Mouse (Mus musculus) neural tube, embryonic 15.5 days (tissue): ENCODE measurements around the gene 1110032A03Rik. TPM values are rescaled to one million over a fixed set of nuclear protein-coding genes. Genes with fewer than 3 reads are reported as not detected.

ENCODE experiments used
- ATAC-seq: fragments of 200-750 bp; cut with Nextera tagmentation; 2 replicates; pipeline ENCODE4 v1.8.0; 2017; ENCODE audit warnings: mild to moderate bottlenecking, moderate TSS enrichment, moderate library complexity; ENCODE audit not compliant: low FRiP score
- H3K27ac ChIP-seq: fragments of 300-500 bp; sonication (generic); replicated peaks from 2 replicates; pipeline ENCODE4 v1.5.1; 2015; ENCODE audit warnings: mild to moderate bottlenecking, inconsistent platforms
- H3K27me3 ChIP-seq: fragments of 300-500 bp; sonication (generic); replicated peaks from 2 replicates; pipeline ENCODE4 v1.6.1; 2015; ENCODE audit warnings: inconsistent platforms
- H3K36me3 ChIP-seq: fragments of 300-500 bp; sonication (generic); 2 replicates; pipeline ENCODE4 v1.6.1; 2015; ENCODE audit warnings: inconsistent platforms
- H3K4me1 ChIP-seq: fragments of 300-500 bp; sonication (generic); 2 replicates; pipeline ENCODE4 v1.6.1; 2015; ENCODE audit warnings: inconsistent platforms
- H3K4me2 ChIP-seq: fragments of 300-500 bp; sonication (generic); 2 replicates; pipeline ENCODE4 v1.6.1; 2015; ENCODE audit warnings: inconsistent platforms, mild to moderate bottlenecking, moderate library complexity
- H3K4me3 ChIP-seq: fragments of 300-500 bp; sonication (generic); replicated peaks from 2 replicates; pipeline ENCODE4 v1.5.1; 2015; ENCODE audit warnings: mild to moderate bottlenecking, inconsistent platforms
- H3K9ac ChIP-seq: fragments of 300-500 bp; sonication (generic); replicated peaks from 2 replicates; pipeline ENCODE4 v1.6.1; 2015; ENCODE audit warnings: mild to moderate bottlenecking, inconsistent platforms
- H3K9me3 ChIP-seq: fragments of 300-500 bp; sonication (generic); replicated peaks from 2 replicates; pipeline ENCODE4 v1.6.1; 2016; ENCODE audit warnings: inconsistent platforms
- WGBS: fragments of 180-500 bp; shearing (Covaris S2); methylation state at CpG from one replicate; pipeline ENCODE4 v1.1.7; 2015; ENCODE audit warnings: mixed read lengths; 5-methylcytosine and 5-hydroxymethylcytosine counted together
- polyA plus RNA-seq: library from polyadenylated mRNA; unstranded; fragments of >200 nt; fragmentation: Nextera tagmentation; extraction: Ambion mirVana; gene quantifications from 2 replicates; pipeline ENCODE4 v1.2.1, GENCODE M21; 2015

Gene 1110032A03Rik
- polyA plus RNA-seq, 1 experiment from 2014 or later, result 58.4 TPM

DNA sequence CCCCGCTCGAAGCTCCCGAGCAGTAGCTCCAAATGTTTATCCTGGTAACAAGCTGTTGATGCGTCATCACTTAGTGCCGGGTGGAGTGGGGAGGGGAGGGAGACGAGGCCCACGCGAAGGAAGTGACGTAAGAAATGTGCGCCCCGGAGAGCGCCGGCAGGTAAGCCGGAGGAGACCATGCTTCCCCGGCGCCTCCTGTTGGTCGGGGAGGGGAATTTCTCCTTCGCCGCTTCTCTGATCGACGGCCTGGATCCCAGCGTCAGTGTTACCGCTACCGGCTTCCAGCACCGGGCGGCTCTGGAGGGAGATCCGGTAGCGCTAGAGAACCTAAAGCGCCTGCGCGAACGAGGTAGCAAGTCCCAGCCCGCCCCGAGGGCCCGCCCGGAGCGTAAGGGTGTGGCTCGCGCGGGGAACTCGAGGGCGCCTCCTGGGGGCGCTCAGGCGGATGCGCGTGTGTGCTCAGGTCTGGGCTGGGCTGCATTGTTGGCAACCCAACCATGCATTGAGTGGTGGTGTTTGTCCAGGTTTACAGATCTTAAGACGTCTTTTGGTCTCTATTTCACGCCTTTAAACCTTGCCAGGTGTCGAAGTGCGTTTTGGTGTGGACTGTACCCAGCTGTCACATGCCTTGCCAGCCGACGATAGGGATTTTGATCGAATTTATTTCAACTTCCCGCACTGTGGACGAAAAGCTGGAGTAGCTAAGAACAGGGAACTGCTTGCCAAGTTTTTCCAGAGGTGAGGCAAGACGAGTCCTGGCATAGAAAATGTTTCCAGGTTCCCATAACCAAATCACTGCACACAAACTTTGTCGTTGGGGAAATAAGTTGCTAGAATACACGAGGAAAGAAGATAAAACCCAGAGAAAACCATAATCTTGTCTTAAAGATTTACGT is 7.0 kb downstream of the 1110032A03Rik start, which contains the start of gene Fdxacb1:
Gene Fdxacb1, plus strand, starts transcription at position 130 of the 896 bp plus-strand sequence.
- Histone ChIP-seq H3K27me3 (no peaks in the 10 kb centered on the region), H3K27ac (peak within 1 kb of the TSS; percentile 95), H3K9me3 (no peaks in the 10 kb centered on the region), H3K4me3 (peak within 1 kb of the TSS; percentile 65), H3K4me2 (peak within 1 kb of the TSS; percentile 87), H3K9ac (peak within 1 kb of the TSS; percentile 64), H3K36me3 (peaks cover 12% of the 10 kb centered on the region), H3K4me1 (peaks cover 17% of the 10 kb centered on the region)
- peak; percentile 94 for ATAC-seq
- WGBS, result 5% methylated on average over 59 of the region's 59 CpGs

- H3K4me3 ChIP-seq, result peak overlapping the region; percentile 65
- peak overlapping the region; percentile 87 for H3K4me2 ChIP-seq
- 7% methylated on average over 17 of the region's 17 CpGs for WGBS
- H3K27ac ChIP-seq, result peak overlapping the region; percentile 95
- no peaks in the 10 kb centered on the region for H3K9me3 ChIP-seq
- H3K4me1 ChIP-seq, result peaks cover 17% of the 10 kb centered on the region
- ATAC-seq, result peak; percentile 70
- H3K36me3 ChIP-seq, result peaks cover 15% of the 10 kb centered on the region
- H3K9ac ChIP-seq, result peak overlapping the region; percentile 64
- H3K27me3 ChIP-seq, result no peaks in the 10 kb centered on the region
Measured at GRCm38 (mm10) chr9:50767531-50768106, 7.7 kb downstream of the 1110032A03Rik start.

DNA sequence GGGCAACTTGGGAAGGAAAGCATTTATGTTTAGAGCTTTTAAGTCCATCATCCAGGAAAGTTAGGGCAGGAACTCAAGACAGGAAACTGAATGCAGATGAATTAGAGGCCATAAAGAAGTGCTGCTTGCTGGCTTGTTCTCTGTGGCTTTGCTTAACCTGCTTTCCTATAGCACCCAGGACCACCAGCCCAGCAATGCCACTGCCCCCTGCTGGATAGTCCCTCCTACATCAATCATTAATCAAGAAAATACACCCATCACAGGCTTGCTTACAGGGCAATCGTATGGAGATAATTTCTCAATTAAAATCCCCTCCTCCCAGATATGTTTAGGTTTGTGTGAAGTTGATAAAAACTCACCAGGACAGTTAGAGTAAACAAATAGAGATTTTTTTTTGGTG is 12.0 kb downstream of the 1110032A03Rik start:
- 64% methylated on average over 1 of the region's 1 CpGs for WGBS
- no peak overlapping the region for H3K27ac ChIP-seq

DNA sequence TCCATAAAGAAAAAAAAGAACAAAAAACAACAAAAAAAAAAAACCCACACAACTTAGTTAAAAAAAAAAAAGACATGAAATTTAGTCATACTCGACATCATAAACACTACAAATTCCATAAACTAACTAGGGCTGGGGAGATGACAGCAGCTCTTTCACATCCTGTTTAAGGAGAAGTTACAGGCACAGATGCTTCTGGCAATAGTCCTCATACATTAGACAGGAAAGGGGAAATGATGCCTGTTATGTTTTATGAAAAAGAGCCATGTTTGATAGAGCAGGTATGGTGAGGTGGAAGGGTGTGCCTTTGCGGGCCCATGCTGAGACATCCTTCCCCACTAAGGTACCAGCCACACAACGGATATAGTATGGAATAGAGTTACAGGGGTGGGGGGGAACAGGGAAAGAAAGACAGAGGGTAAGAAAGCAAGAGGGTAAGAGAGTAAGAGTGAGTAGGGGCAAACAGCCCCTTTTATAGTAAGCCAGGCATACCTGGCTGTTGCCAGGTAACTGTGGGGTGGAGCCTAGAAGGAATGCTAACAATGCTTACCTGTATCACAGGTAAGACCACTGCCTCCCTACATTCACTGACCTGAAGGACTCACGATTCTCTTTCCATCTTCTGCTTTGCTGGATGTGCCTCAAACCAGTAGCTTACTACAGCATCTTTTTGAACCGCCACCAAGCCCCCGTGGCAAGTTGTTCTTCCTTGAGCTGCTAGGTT is 13.6 kb downstream of the 1110032A03Rik start:
- Histone ChIP-seq H3K36me3 (peaks cover 3% of the 10 kb centered on the region; the same call in 1 of the 2 replicates), H3K9me3 (no peaks in the 10 kb centered on the region), H3K4me3 (no peak overlapping the region), H3K9ac (no peak overlapping the region), H3K27ac (no peak overlapping the region), H3K27me3 (no peaks in the 10 kb centered on the region), H3K4me2 (no peak overlapping the region), H3K4me1 (no peaks in the 10 kb centered on the region)
- no peak for ATAC-seq
- 67% methylated on average over 6 of the region's 6 CpGs for WGBS

More for the DNA sequence above, 12.0 kb downstream of the 1110032A03Rik start:
- Histone ChIP-seq H3K4me1 (peaks cover 6% of the 10 kb centered on the region), H3K9ac (no peak overlapping the region), H3K4me3 (no peak overlapping the region), H3K27me3 (no peaks in the 10 kb centered on the region), H3K36me3 (peaks cover 3% of the 10 kb centered on the region; the same call in 1 of the 2 replicates), H3K4me2 (no peak overlapping the region), H3K9me3 (no peaks in the 10 kb centered on the region)
- ATAC-seq, result no peak

GRCm38 (mm10) chr9:50756711-50757110 is 18.6 kb downstream of the 1110032A03Rik start:
- no peak for ATAC-seq
- Histone ChIP-seq H3K9me3 (no peaks in the 10 kb centered on the region), H3K9ac (no peak overlapping the region), H3K27me3 (no peaks in the 10 kb centered on the region), H3K27ac (no peak overlapping the region), H3K4me2 (no peak overlapping the region), H3K36me3 (no peaks in the 10 kb centered on the region), H3K4me3 (no peak overlapping the region), H3K4me1 (peaks cover 6% of the 10 kb centered on the region; the same call in 1 of the 2 replicates)
- 28% methylated on average over 5 of the region's 5 CpGs for WGBS

DNA sequence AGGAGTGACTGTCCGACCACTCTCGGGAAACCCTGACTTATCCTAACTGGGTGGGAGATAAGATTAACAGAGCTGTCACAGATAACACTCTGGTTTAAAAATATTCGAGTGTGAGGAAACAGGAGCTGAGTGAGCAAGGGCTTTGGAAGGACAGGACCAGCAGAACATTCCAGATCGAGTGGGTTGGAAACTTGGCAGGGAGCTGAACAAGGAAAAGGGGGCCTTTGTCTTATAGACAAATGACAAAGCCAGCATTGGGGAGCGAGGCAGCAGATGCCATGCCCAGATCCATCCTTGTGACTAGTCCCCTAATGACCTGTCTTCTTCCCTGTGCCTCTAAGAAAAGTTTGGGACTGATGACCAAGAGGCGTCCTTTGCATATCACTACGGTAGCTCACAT is 21.4 kb downstream of the 1110032A03Rik start:
- ATAC-seq, result no peak
- H3K27ac ChIP-seq, result no peak overlapping the region
- no peaks in the 10 kb centered on the region for H3K27me3 ChIP-seq
- no peak overlapping the region for H3K4me3 ChIP-seq
- no peaks in the 10 kb centered on the region for H3K36me3 ChIP-seq
- peaks cover 6% of the 10 kb centered on the region; the same call in 1 of the 2 replicates for H3K4me1 ChIP-seq
- no peak overlapping the region for H3K9ac ChIP-seq
- 76% methylated on average over 7 of the region's 7 CpGs for WGBS
- no peak overlapping the region for H3K4me2 ChIP-seq
- H3K9me3 ChIP-seq, result no peaks in the 10 kb centered on the region

- H3K4me1 ChIP-seq, result peaks cover 6% of the 10 kb centered on the region; the same call in 1 of the 2 replicates
- no peak overlapping the region for H3K27ac ChIP-seq
- H3K4me2 ChIP-seq, result 0 out of 2 replicates have a peak overlapping the region, but pooled peaks have one; percentile 13
- WGBS, result 73% methylated on average over 17 of the region's 17 CpGs
- H3K36me3 ChIP-seq, result no peaks in the 10 kb centered on the region
- no peak for ATAC-seq
- no peak overlapping the region for H3K9ac ChIP-seq
- no peaks in the 10 kb centered on the region for H3K27me3 ChIP-seq
- H3K9me3 ChIP-seq, result no peaks in the 10 kb centered on the region
- no peak overlapping the region for H3K4me3 ChIP-seq
Measured at GRCm38 (mm10) chr9:50752784-50753615, 22.3 kb downstream of the 1110032A03Rik start.

DNA sequence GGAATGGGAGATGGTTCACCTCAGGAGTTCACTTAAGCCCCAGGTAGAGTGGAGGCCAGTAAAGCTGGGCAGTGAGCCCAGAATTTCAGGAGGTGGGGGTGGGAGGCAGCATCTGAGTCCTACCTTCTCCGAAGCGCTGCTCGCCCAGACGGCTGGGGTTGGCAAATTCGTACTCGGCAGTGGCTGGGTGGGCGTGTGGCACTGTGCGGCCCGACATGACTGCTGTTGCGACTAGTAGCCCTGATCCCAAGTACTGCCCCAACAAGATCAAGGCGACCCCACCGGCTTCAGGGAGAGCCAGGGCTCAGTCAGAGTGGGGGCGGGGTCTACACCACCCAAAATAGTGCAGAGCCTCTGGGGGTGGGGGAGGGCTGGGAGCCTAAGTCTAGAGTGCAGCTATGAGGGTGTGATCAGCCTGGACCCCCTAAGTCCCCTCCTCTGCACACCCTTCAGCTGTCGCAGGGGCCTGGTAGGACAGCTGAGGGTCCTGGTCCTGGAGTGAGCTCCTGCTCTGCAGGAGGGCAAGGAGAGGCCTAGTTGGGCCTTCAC is 23.2 kb downstream of the 1110032A03Rik start, which contains the start of gene Hspb2:
Gene Hspb2, minus strand, starts transcription at position 301 of the 549 bp plus-strand sequence.
- H3K36me3 ChIP-seq, result no peaks in the 10 kb centered on the region
- H3K9me3 ChIP-seq, result no peaks in the 10 kb centered on the region
- H3K4me3 ChIP-seq, result no peak within 1 kb of the TSS
- 75% methylated on average over 14 of the region's 14 CpGs for WGBS
- H3K4me1 ChIP-seq, result peaks cover 6% of the 10 kb centered on the region; the same call in 1 of the 2 replicates
- H3K27me3 ChIP-seq, result peaks cover under 1% of the 10 kb centered on the region; the same call in 1 of the 2 replicates
- 0 out of 2 replicates have a peak within 1 kb of the TSS, but pooled peaks have one; percentile 13 for H3K4me2 ChIP-seq
- ATAC-seq, result no peak
- no peak within 1 kb of the TSS for H3K27ac ChIP-seq
- no peak within 1 kb of the TSS for H3K9ac ChIP-seq

GRCm38 (mm10) chr9:50751323-50751722 is 24.0 kb downstream of the 1110032A03Rik start, which contains the start of gene Cryab:
TSS of gene Cryab (plus strand) at chr9:50751325.
- Histone ChIP-seq H3K9me3 (no peaks in the 10 kb centered on the region), H3K27ac (no peak within 1 kb of the TSS), H3K36me3 (no peaks in the 10 kb centered on the region), H3K27me3 (peaks cover 3% of the 10 kb centered on the region; the same call in 1 of the 2 replicates), H3K4me1 (peaks cover 11% of the 10 kb centered on the region), H3K9ac (no peak within 1 kb of the TSS), H3K4me3 (no peak within 1 kb of the TSS), H3K4me2 (no peak within 1 kb of the TSS)
- no peak for ATAC-seq
- 77% methylated on average over 22 of the region's 22 CpGs for WGBS

GRCm38 (mm10) chr9:50750706-50751105 is 24.6 kb downstream of the 1110032A03Rik start:
- ATAC-seq, result no peak
- Histone ChIP-seq H3K4me2 (no peak overlapping the region), H3K27ac (no peak overlapping the region), H3K9ac (no peak overlapping the region), H3K36me3 (no peaks in the 10 kb centered on the region), H3K4me1 (peaks cover 14% of the 10 kb centered on the region), H3K27me3 (peaks cover 3% of the 10 kb centered on the region; the same call in 1 of the 2 replicates), H3K4me3 (no peak overlapping the region), H3K9me3 (no peaks in the 10 kb centered on the region)
- 70% methylated on average over 6 of the region's 6 CpGs for WGBS
